Mouse (Mus musculus) brain, embryonic 14.5 days (tissue): ENCODE measurements at regions not wholly inside any gene's neighbourhood (a gene's known extent, or its start where the extent isn't known, plus 50 kb on each side); places are given as distances from the start of the nearest gene placed in this dataset.

Experiments used
- CTCF ChIP-seq: fragments of 200-500 bp; IDR thresholded peaks from 2 replicates; pipeline ENCODE4 v1.5.1; 2012; ENCODE audit warnings: inconsistent platforms, mild to moderate bottlenecking, moderate library complexity, borderline replicate concordance; ENCODE audit not compliant: insufficient read depth, insufficient read length; ENCODE audit errors: extremely low read depth
- POLR2A ChIP-seq: fragments of 200-500 bp; IDR thresholded peaks from 2 replicates; pipeline ENCODE4 v1.6.1; 2012; ENCODE audit warnings: mild to moderate bottlenecking, inconsistent platforms, borderline replicate concordance; ENCODE audit not compliant: poor library complexity, insufficient read depth, insufficient read length, severe bottlenecking; ENCODE audit errors: extremely low read depth

- TF ChIP-seq CTCF: no peak
- no peak for TF ChIP-seq POLR2A
Observed at GRCm38 (mm10) chr3:78889326-78889725, 397.0 kb downstream of the Rapgef2 start.
